Comparison of ENCODE assay signal across 8 mouse cellular contexts in the genomic region with DNA sequence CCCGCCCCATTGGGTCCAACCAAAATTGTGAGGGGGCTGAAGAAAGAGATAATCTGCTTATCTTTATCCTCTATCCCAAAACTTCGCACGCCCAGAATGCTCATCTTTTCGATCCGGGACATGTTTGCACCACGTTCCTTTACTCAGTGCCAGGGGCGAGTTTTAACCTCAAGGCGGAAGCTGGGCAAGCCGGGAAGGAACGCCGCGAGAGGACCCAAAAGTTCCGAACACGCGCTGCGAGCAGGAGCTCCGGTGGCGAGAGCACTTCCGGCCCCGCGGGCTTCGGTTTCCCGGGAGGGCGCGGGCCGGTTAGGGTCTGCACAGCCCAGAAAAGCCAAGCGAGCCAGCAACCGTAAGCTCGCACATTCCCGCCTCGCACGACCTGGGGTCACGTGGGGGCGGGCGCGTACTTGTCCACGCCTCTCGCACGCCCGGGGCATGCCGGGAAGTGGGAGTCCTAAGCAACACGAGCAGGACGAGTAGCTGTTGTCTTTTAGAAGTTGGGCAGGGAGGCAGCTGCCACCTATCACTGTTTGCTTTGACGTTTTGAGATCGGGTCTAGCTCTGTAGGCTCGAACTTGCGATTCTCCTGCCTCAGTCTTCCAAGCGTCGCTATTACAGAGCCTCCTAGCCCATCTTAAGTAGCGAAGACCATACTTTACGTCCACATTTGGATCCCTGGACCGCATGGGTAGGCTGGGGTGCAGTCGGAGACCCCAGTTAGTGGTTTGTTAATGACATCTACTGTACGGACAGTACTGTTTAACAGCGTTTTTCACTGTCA. TPM values are rescaled to one million over a fixed set of nuclear protein-coding genes. Genes with fewer than 3 reads are reported as not detected.
DNase-seq lines count a peak whose midpoint lies in the region; ATAC-seq and TF ChIP-seq lines count a peak whose summit lies in the region.

Rad50 (minus strand) TSS at position 386 of the 784 bp plus-strand sequence.

- peak; percentile 97 for ATAC-seq in kidney, embryonic 14.5 days (ENCODE audit: low FRiP score, low TSS enrichment)
- ATAC-seq in limb, embryonic 15.5 days (ENCODE audit: insufficient number of reproducible peaks, low FRiP score, low TSS enrichment, low read depth), result peak; percentile 93

- WGBS in kidney, embryonic 14.5 days, result 4% methylated on average over 55 of the region's 55 CpGs
- 3% methylated on average over 55 of the region's 55 CpGs for WGBS in limb, embryonic 15.5 days

- peaks cover 8% of the 10 kb centered on the region; the same call in 1 of the 2 replicates for H3K36me3 ChIP-seq in kidney, embryonic 14.5 days (ENCODE audit: control insufficient read depth, insufficient read depth, low read length)
- no peaks in the 10 kb centered on the region for H3K36me3 ChIP-seq in limb, embryonic 15.5 days

- TF ChIP-seq CTCF in bone marrow macrophage, adult 2 months (IDR thresholded peaks at IDR 0.05; ENCODE audit: low read depth, low read length), result no peak
- TF ChIP-seq CTCF in embryonic fibroblast, embryonic 13.5 days (IDR thresholded peaks at IDR 0.05; ENCODE audit: borderline replicate concordance, insufficient read depth, low read length), result no peak

- no peak for TF ChIP-seq POLR2A in bone marrow macrophage, adult 2 months (IDR thresholded peaks at IDR 0.05; ENCODE audit: borderline replicate concordance, low read depth, low read length)
- TF ChIP-seq POLR2A in embryonic fibroblast, embryonic 13.5 days (IDR thresholded peaks at IDR 0.05; ENCODE audit: low read depth, low read length), result peak; percentile 99

- H3K27ac ChIP-seq in bone marrow macrophage, adult 2 months (ENCODE audit: insufficient read depth, low read depth, low read length), result peak within 1 kb of the TSS; percentile 70
- peak within 1 kb of the TSS; percentile 83 for H3K27ac ChIP-seq in embryonic fibroblast, embryonic 13.5 days (ENCODE audit: insufficient read depth, low read length)
- peak within 1 kb of the TSS; percentile 83 for H3K27ac ChIP-seq in kidney, embryonic 14.5 days (ENCODE audit: low read depth, low read length)
- H3K27ac ChIP-seq in limb, embryonic 15.5 days, result peak within 1 kb of the TSS; percentile 92

- peaks cover 6% of the 10 kb centered on the region for H3K4me1 ChIP-seq in bone marrow macrophage, adult 2 months (ENCODE audit: control insufficient read depth, insufficient read depth, low read length)
- H3K4me1 ChIP-seq in embryonic fibroblast, embryonic 13.5 days (ENCODE audit: control insufficient read depth, insufficient read depth, low read length), result no peaks in the 10 kb centered on the region
- H3K4me1 ChIP-seq in kidney, embryonic 14.5 days (ENCODE audit: control insufficient read depth, insufficient read depth, low read length), result peaks cover 4% of the 10 kb centered on the region; the same call in 1 of the 2 replicates
- no peaks in the 10 kb centered on the region; the same call in 1 of the 2 replicates for H3K4me1 ChIP-seq in limb, embryonic 15.5 days

- H3K4me2 ChIP-seq in kidney, embryonic 14.5 days (replicated peaks; ENCODE audit: low read depth, low read length), result peak within 1 kb of the TSS; percentile 83
- H3K4me2 ChIP-seq in limb, embryonic 15.5 days, result peak within 1 kb of the TSS; percentile 77

- no peaks in the 10 kb centered on the region for H3K27me3 ChIP-seq in kidney, embryonic 14.5 days (ENCODE audit: control insufficient read depth, insufficient read depth, low read length)
- H3K27me3 ChIP-seq in limb, embryonic 15.5 days, result no peaks in the 10 kb centered on the region

- peak within 1 kb of the TSS; percentile 78 for H3K4me3 ChIP-seq in bone marrow macrophage, adult 2 months (ENCODE audit: insufficient read depth, low read length)
- H3K4me3 ChIP-seq in embryonic fibroblast, embryonic 13.5 days (ENCODE audit: insufficient read depth, low read length), result peak within 1 kb of the TSS; percentile 84
- peak within 1 kb of the TSS; percentile 81 for H3K4me3 ChIP-seq in kidney, embryonic 14.5 days (ENCODE audit: low read length)
- H3K4me3 ChIP-seq in limb, embryonic 15.5 days, result peak within 1 kb of the TSS; percentile 77

- no peaks in the 10 kb centered on the region for H3K9me3 ChIP-seq in kidney, embryonic 14.5 days (ENCODE audit: control insufficient read depth, low read length)
- H3K9me3 ChIP-seq in limb, embryonic 15.5 days, result no peaks in the 10 kb centered on the region

- H3K9ac ChIP-seq in kidney, embryonic 14.5 days (ENCODE audit: low read depth, low read length), result peak within 1 kb of the TSS; percentile 82
- peak within 1 kb of the TSS; percentile 73 for H3K9ac ChIP-seq in limb, embryonic 15.5 days

- DNase-seq in A20 (ENCODE audit: low read depth, low spot score), result peak; percentile 94
- DNase-seq in heart, adult 9 months (ENCODE audit: low spot score in 2 of 2), result peak; percentile 87 to 91
- DNase-seq in monocyte, adult 2 months (ENCODE audit: low read depth in 1 of 2, low spot score in 2 of 2), result peak; percentile 77 to 80
- peak; percentile 92 to 93 for DNase-seq in spleen, postnatal 36 days (ENCODE audit: low spot score in 2 of 2)

RNA-seq across cellular contexts. Expression of gene Rad50, which starts in this region (rescaled TPM):
- polyA plus RNA-seq in bone marrow macrophage, adult 2 months (2012; ENCODE audit: insufficient read depth, insufficient read length, missing spikeins), result 20.1 and 20.4 TPM in 2 replicates
- polyA plus RNA-seq in embryonic fibroblast, embryonic 13.5 days (2011; ENCODE audit: insufficient read length, low read depth, missing spikeins), result 25.8 and 31.7 TPM in 2 replicates
- polyA plus RNA-seq in kidney, embryonic 14.5 days (2014; fragmentation: Nextera tagmentation; extraction: Ambion mirVana), result 18.3 and 26.4 TPM in 2 replicates
- 26.0 and 28.0 TPM in 2 replicates for polyA plus RNA-seq in limb, embryonic 15.5 days (2015; fragmentation: Nextera tagmentation; extraction: Ambion mirVana)

Comparison
In these comparisons a context has a peak if more than half of its experiments do, and no peak if none do; other contexts are left out.
1. Peak in every context shown above with its lines: DNase-seq, ATAC-seq, H3K4me3 ChIP-seq and H3K27ac ChIP-seq.